Mouse (Mus musculus) urinary bladder, postnatal 4 days (tissue): ENCODE measurements around the gene Pde6g.

ENCODE experiments used
- DNase-seq, 2 experiments: peaks; one replicate each; pipeline ENCODE4 v3.0.0; 2021 to 2022; ENCODE audit warnings: low spot score in 2 of 2

The Pde6g gene

DNA sequence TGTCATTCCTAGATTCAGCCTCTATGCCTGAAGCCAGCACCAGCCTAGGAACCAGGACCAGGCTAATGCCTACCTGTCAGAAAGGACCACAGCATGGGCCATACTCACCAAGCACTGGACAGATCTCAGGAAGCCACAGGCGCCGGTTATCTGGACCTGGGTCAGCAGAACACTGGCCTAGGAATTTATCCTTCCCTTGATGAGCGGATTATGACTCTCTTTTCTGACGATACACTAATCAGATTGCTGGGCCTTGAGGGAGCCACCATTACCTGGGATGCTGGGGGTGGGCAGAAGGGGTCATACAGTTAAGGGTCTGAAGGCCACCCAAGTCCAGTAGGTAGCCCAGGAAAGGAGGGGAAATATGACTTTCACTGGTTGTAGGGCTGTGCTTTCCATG is at the start of gene Pde6g:
Gene Pde6g, minus strand, starts transcription at position 195 of the 400 bp plus-strand sequence.
- DNase-seq: no peak

DNA sequence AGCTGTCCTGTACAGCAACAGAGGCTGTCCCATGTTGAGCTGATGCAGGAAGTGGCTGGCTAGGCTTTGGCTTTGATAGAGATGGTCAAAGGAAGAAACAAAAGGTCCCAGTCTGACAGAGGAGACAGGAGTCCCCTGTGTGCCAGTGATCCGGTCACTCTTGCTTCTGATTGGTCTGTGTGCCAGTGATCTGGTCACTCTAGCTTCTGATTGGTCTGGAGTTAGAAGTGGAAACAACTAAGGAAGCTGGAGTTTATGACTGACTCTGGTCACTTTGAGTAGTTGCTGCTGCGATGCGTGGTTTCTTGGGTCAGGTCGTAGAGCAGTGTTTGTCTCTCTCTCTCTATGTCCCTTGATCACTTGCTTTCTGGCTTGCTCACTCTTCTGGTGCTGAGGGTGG is 48.4 kb upstream of the Pde6g start:
- no peak for DNase-seq

DNA sequence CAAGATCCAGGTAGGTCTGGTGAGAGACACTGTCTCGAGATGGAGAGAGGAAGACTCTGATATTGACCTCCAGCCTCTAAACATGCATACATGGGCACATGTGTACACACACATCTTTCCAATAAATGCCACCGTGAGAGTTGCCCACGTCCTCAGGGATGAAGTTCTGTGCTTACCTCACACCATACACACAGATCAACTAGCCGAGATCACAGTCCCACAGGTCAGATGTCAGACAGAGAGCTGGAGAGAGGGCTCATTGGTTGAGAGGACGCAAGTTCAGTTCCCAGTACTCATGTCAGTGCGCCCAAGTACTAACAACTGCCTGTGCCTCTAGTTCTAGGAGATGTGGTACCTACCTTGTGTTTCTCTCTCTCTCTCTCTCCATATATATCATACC is 47.7 kb upstream of the Pde6g start:
- DNase-seq: no peak

DNA sequence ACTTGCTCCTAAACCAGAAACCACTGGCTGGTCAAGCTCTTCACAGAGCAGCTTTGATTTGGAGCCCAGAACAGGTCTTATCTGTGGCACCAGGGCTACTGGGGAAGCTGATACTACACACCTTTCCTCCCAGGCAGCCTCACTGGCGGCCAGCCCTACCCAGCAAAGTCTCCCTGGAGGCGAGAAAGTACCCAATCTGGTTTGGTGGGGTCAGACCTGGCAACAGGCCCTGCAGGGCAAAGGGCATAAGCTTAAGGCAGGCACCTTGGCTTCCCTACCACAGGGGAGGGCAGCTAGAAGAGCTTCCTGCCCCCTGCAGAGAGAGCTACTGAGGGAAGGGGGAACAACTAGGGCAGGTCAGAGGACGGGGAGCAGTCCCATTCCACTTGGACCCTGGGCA is 47.1 kb upstream of the Pde6g start:
- DNase-seq: peak in 1 of 2 experiments; percentile 60

DNA sequence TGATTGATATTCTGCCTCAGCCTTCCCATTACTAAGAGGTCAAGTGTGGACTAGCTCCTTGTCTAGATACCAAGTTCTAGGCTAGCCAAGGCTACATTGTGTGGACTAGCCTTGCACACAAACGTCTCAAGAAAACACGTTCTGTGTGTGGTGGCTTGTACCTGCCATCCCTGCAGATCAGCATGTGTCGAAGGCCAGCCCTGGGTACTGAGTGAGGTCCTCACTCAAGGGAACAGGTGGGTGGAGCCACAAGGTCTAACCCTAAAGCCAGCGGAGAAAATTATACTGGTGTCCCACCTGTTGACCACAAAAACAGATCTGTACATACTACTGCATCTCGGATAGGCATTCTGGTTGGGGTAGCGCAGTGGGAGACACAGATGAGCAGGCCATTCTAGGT is 46.6 kb upstream of the Pde6g start:
- DNase-seq: no peak

DNA sequence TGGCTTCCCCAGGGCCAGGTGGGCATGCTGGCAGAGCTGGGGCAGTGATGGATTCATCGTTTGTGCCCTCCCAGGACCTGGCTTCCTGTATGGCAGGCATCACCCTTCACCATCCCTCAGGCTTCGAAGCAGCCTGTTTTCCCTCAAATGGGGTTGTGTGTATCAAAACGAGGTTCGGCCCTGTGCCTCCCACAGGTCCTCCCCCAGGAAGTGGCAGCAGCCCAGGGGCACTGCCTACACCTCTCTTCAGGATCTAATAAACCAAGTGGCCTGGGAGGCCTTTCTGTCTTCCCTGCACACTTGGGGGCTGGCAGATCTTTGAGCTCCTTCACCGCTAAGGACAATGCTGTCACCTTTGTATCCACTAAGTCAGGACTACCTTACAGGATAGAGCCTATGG is 45.6 kb upstream of the Pde6g start:
- no peak for DNase-seq

DNA sequence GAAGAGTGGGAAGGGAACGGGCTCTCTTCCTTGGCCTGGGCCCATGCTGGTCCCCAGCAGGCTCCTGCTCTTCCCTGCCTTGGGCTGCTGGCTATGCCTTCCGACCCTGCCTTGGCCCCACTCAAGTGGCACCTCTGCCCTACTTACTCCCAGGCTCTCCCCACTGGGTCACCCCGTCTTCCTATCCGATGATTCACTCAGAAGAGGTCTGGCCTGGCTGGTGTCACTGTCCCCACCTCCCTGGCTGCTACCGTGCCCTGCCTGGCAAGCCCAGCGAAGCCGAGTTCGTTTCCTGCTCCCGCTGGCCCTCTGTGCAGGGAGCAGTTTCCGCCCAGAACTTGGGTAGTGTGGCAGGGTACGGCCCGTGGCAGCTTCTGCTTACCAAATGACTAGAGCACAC is 44.9 kb upstream of the Pde6g start:
- no peak for DNase-seq

DNA sequence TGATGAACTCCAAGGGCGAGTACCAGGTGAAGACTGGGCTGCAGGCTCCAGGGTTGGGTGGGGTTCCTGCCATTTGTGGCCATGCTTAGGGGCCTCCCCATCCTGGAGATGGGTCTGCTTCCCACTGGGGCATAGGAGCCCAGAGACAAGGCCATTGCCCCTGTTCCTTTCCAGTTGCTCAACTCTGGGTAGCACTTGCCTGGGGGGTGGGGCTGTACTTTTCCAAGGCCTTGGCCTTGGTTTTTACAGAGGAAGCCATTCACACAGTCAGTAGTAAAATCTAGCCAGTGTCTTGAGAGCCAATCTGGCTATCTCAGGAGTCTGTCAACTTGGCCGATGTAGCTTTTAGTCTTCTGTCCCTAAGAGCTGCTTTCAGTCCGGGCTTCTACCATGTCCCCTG is 44.1 kb upstream of the Pde6g start:
- no peak for DNase-seq

DNA sequence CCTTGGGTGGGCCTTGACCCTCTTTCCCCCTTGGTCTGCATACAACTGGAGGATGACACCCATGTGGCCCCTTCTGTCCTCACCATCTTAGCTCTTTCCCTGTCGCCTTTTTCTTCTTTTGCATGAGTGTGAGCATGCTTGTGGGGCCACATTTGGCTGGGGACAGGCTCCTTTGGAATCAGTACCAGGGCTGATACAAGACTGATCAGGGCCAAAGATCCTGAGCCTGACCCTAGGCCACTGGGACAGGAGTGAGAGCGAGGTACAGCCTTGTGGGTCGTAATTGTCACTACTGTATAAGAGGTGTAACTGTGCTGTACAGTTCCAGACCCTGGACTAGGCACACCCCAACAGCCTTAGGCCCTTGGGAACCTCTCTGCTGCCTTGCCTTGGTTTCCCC is 40.6 kb upstream of the Pde6g start:
- no peak for DNase-seq

DNA sequence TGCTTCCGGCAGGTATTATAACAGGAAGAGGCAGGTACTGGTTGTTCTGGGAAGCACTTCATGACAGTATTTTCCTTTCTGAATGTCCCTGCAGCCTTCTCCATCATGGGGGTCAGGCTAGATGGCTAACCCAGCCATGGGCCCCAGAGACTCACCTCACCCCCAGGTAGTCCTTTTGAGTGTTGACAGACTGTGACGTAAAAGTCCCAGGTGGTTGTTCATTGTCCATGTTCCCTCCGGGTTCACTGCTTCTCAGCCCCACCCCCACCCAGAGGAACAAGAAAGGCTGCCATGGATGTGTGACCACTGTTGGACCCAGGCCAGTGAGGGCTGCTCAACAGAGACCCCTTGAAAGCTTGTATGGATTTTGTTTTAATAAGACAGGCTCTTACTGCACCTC is 40.1 kb upstream of the Pde6g start:
- DNase-seq: no peak

DNA sequence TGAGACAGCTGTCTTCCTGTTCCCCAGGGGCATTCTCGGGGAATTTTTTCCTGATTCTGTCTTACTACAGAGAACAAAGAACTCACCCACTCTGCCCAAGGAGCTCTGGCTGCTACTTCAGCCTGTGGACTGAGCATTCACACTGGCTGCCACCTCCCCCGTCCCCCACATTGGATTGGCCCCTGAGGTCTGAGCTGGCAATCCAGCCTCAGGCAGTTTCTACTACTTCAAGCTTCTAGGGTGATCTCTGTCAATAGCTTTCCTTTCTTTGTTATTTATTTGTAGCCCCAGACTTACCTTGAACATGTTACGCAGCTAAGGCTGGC is 39.5 kb upstream of the Pde6g start:
- DNase-seq: no peak

DNA sequence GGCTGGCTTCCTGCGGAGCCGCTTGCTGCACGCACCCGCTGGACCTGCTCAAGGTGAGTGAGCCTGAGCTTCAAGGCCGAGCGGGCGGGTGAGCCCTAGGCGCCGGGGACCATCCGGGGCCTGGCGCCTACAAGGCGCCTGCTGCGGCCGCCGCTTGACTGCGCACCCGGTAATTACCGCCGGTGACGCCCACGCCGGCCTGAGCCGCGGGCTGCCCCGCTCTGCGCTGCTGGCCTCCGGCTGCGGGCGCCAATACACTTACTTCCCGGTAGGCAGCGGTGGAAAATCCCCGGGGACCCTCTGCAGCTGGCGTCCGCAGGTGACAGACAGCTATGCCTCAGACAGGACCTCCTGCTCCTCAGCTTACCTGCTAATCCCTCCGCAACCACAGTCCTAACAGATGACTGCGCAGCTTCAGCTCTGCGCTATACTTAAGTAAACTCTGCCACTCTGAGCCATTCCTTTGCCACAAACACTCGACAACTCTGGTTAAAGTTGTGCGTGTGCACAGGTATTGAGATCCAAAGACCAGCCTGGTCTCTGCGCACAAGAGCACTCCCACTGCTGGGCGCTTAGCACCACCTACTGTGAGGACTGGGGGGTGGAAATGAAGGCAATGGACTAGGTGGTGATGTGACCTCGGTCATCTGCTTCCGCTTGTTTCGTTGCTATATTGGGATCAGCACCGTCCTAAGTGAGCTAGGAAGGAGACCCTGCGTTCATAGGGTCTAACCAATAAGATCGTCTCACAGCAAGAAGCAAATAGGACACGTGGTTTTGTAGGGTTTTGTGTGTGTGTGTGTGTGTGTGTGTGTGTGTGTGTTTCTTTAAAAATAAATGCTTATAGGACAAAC is 39.0 kb upstream of the Pde6g start:
- DNase-seq: peak in 1 of 2 experiments; percentile 58

DNA sequence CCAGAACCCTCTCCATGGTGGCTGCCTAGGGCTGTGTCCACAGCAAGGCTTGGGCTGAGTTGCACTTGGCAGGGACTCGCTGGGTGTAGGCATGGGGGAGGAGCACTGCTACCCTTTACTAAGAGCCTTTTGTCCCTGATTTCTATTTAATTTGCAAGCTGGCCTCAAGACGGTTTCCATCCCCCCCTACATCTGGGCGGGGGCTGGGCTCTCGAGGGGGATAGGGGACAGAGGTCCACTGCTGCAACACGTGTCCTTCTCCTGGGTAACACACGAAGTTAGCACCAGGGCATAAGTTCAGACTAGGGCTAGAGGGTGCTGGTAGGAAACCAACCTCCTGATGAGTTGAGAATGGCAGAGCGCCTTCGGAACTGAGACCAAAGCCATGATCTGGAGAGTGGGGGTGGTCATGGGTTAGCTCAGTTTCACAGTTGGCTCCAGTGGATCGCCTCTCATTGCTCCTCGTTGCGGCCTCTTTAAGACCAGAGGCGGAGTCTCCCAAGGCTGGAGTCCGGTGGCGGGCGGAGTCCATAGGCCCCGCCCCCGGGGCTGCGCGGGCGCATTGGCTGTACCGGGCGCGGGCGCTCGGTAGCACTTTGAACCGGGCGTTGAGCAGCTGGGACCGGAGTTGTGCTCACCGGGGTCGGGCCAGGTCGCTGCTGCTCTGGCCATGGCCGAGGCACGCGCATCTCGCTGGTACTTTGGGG is 38.2 kb upstream of the Pde6g start, which contains the start of gene Slc25a10:
Gene Slc25a10, plus strand, starts transcription at position 524 of the 707 bp plus-strand sequence.
- peak; percentile 82 to 88 for DNase-seq

DNA sequence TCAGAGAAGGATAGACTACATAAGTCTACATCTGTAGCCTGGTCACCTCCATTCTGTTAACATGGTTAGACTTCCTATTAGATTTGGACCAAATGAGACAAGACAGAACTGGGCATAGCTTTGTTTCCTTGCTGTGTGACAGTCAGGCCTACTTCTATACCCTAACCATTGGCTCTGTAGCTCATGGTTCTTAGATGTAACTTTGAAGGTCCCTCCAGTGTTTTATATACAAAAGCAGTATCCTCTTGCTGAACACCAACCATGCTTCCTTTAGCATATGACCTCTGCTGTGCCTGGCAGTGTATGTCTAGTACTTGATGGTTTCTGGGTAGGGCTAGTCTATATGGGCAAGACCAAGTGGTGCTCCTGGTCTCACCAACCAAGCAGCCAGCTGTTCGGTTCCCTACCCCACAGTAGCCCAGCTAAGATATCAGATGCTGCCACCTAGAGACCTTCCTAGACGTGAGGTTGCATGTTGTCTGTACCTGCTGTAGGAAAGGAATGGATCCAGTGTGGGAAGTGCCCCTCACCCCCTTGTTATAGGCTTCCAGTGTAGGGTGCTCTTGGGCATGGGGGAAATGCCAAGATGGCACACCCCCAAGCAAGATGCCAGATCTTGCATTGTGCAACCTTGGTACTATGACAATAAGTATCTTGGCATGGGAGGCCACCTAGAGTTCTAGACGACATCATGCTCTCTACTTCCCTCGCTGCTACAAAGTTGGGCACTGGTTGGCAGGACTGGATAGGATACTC is 37.2 kb upstream of the Pde6g start:
- DNase-seq: no peak

DNA sequence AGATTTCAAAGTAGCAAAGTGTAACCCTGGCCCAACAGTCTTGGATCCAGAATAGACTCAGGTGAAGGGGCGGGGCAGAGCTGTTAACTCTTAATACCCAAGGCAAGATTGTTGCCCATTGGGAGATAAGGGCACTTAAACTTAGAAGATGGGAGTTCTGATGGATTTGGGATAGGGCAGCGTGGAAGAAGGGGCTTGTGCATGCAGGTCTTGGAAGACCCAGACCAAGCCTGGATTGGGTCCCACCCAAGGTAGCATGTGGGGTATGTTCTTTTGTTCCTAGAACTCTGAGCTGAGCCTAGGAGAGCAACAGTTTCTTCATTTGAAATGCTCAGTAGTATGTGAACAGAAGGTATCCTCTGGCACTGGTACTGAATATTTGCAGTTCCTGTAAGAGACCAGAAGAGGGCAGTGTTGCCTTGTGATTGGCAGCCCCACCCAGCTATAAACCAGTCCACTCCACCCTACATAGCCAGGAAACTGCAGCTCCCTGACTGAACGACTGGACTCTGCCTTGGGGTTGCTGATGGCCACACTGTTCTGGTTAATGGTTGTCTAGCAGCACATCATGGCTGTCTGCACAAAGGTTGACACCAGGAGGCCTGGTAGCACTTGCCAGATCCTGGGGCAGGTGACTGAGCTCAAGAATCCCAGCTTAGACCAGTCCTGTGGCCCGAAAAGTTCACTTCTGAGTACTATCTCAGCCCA is 35.9 kb upstream of the Pde6g start:
- DNase-seq: peak; percentile 63 to 65

DNA sequence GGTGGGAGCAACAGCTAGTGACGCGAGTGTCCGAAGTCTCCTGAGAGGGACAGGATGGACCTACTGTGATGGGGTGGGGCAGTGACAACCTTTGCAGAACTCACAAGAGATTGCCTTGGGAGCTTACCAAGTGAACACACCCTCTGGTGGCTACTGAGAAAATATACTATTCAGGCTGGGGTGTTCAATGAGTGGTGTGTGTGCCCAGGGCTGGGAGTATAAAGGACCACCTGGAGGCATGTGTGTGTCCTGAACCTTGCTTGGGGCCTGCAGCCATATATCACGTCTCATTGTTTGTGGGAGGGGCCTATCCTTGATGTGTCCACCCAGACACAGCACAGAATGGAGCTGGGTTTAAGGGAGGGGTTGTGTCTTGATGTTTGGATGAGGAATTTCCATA is 35.2 kb upstream of the Pde6g start:
- no peak for DNase-seq

DNA sequence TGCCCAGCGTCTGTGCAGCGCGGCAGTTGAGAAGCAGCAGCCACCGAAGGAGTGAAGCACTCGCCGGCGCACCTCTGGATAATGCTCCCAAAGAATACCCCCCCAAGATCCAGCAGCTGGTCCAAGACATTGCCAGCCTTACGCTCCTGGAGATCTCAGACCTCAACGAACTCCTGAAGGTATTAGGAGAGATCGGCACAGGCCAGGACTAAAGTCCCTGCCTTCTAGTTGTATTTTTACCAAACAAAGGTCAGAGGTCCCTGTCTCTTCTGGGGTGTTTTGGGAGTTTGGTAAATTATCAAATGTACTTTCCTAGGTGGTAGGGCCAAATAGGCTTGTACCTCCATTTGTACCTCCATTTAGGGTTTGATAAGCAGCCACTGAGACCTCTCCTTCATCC is 32.0 kb upstream of the Pde6g start:
- DNase-seq: no peak

DNA sequence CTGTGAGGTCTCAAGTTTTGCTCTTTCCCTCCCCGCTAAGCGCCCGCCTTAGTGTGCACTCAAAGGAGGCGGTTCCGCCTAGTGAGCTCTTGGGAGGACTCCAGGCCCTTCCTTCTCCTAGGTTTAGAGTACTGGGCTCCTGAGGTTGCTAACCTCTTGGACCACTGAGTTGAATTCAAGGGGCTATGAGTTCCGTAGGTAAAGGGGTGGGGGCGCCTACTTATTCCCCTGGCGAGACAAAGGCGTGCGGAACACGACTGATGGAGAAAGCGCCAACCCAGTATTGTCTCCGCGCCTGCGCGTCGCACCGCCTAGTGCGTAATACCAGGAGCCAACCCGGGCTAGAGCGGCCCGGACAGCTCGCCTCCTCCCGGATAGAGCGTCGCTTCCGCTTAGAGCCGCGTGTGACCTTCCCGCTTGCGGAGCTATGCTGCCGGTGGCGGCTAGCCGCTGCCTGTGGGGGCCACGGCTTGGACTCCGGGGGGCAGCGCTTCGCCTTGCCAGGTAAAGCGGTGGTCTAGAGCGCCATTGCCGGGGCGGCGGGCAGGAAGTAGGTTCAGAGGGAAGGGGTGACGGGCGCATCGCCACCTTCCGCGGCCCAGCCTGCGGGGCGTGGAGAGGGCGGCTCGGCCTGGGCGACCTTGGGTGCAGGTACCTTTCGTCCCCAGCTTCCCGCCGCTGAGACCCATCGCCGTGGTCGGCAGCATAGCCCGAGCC is 31.1 kb upstream of the Pde6g start, which contains the start of gene Mrpl12:
Gene Mrpl12, plus strand, starts transcription at position 349 of the 717 bp plus-strand sequence.
- DNase-seq: peak; percentile 84 to 86

DNA sequence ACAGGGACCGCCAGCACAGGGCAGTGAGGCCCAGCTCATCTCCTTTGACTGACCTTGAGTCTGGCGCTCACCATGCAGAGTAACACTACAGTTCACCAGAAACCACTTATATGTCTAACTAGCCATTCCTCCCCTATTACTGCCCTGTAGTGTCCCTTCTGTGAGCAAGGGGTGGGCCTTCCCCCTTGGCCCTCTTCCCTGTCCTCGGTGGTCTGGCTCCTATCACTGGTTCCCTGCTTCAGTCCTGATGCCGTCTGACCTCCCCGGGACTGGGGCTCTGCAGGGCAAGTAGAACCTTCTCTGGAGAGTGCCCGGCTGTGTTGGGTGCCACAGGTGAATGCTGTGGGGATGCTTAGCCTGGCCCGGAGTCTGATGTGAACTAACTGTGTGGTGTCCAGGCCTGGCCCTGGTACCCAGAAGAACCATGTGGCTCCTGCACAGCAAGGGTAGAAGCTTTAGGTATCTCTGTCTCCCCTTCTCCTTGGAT is 30.2 kb upstream of the Pde6g start:
- DNase-seq: no peak

DNA sequence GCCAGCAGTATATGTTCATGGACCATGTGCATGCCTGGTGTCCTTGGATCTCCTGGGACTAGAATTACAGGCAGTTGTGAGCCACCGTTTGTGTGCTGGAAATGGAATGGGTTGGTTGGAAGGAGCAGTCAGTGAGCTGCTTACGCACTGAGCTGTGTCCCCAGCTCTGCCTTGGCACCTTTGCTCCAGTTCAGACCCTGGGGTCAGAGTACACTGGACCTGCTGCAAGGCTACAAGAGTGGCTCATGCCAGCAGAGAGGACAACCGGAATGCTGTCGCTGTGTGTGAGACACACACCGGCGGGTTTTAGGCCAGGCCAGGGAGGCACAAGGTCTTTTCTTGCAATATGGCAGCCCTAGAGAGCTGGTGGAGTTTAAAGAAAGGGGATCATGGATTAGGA is 18.8 kb upstream of the Pde6g start:
- no peak for DNase-seq

DNA sequence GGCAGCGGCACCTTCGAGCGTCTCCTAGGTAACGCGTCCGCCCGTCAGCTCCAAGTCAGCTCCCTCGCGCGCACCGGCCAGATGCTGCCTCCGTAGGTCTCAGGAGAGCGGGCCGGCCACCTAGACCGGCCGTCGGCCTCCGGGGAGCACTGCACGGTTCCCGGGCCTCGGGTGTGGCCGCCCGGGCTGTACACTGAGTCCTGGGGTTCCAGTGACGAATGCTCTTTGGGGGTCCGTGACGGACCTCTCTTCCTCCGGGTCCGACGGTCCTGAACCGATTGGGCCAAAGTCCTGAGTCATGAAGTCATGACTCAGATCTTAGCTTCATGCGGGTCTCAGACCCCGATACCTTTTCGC is 14.4 kb upstream of the Pde6g start:
- no peak for DNase-seq
